Mouse (Mus musculus) liver, embryonic 14.5 days (tissue): Measurements from ENCODE around the gene Slc2a1. TPM values are rescaled to one million over a fixed set of nuclear protein-coding genes. Genes with fewer than 3 reads are reported as not detected.

Experiments
- ATAC-seq: fragments of 200-750 bp; cut with Nextera tagmentation; 2 replicates; pipeline ENCODE4 v1.8.0; 2017; ENCODE audit warnings: moderate number of reproducible peaks, mild to moderate bottlenecking, moderate library complexity; ENCODE audit not compliant: insufficient read depth
- DNase-seq, 3 experiments: peaks; one replicate each; pipeline ENCODE4 v3.0.0-alpha.2; 2012 to 2013; ENCODE audit warnings: low read depth in 3 of 3, low spot score in 3 of 3
- H3K27ac ChIP-seq: fragments of 300-500 bp; sonication (generic); 2 replicates; pipeline ENCODE4 v1.5.1; 2014; ENCODE audit warnings: moderate library complexity, mild to moderate bottlenecking, control low read depth, inconsistent platforms
- H3K27me3 ChIP-seq: fragments of 300-500 bp; sonication (generic); 2 replicates; pipeline ENCODE4 v1.6.1; 2014; ENCODE audit warnings: mild to moderate bottlenecking, low read length, moderate library complexity; ENCODE audit not compliant: control insufficient read depth, insufficient read depth
- H3K36me3 ChIP-seq: fragments of 300-500 bp; sonication (generic); replicated peaks from 2 replicates; pipeline ENCODE4 v1.6.1; 2014; ENCODE audit warnings: low read depth; ENCODE audit not compliant: control insufficient read depth, insufficient read depth
- H3K4me1 ChIP-seq, 2 experiments: fragments of 200-500 bp in 1 of 2; fragments of 300-500 bp in 1 of 2; sonication (generic) in 1 of 2; replicated peaks; 2 replicates each; pipeline ENCODE4 v1.6.1; 2012 to 2014; ENCODE audit warnings: antibody characterized with exemption in 1 of 2, inconsistent platforms in 1 of 2, low read length in 1 of 2; ENCODE audit not compliant: control insufficient read depth in 2 of 2, insufficient read depth in 2 of 2
- H3K4me2 ChIP-seq: fragments of 300-500 bp; sonication (generic); 2 replicates; pipeline ENCODE4 v1.6.1; 2014; ENCODE audit warnings: low read depth, mild to moderate bottlenecking, control low read depth, moderate library complexity
- H3K4me3 ChIP-seq, 2 experiments: fragments of 200-500 bp in 1 of 2; fragments of 300-500 bp in 1 of 2; sonication (generic) in 1 of 2; 2 replicates each; pipeline ENCODE4 v1.5.1; 2012 to 2014; ENCODE audit warnings: low read depth in 2 of 2, low read length in 2 of 2, mild to moderate bottlenecking in 2 of 2, control low read depth in 1 of 2, inconsistent platforms in 1 of 2, moderate library complexity in 1 of 2; ENCODE audit not compliant: insufficient read depth in 1 of 2
- H3K9ac ChIP-seq: fragments of 300-500 bp; sonication (generic); replicated peaks from 2 replicates; pipeline ENCODE4 v1.6.1; 2014; ENCODE audit warnings: mild to moderate bottlenecking, control low read depth, moderate library complexity
- H3K9me3 ChIP-seq: fragments of 300-500 bp; sonication (generic); 2 replicates; pipeline ENCODE4 v1.6.1; 2016; ENCODE audit warnings: low read length, mixed read lengths; ENCODE audit not compliant: control insufficient read depth
- CTCF ChIP-seq: IDR thresholded peaks from 2 replicates; pipeline ENCODE4 v1.5.1; 2016; ENCODE audit warnings: antibody characterized with exemption, low read depth, control low read depth
- EP300 ChIP-seq: IDR thresholded peaks from 2 replicates; pipeline ENCODE4 v1.6.1; 2016; ENCODE audit warnings: antibody characterized with exemption, low read depth
- WGBS: fragments of 180-500 bp; shearing (Covaris S2); extraction: QIAGEN DNeasy Blood & Tissue Kit; methylation state at CpG from one replicate; pipeline ENCODE4 v1.1.7; 2014; ENCODE audit not compliant: insufficient replicate concordance; 5-methylcytosine and 5-hydroxymethylcytosine counted together
- polyA plus RNA-seq, 2 experiments: library from polyadenylated mRNA; depleted of rRNA in 1 of 2; stranded (reverse) in 1 of 2; unstranded in 1 of 2; fragments of >200 nt; fragmentation: Nextera tagmentation in 1 of 2; extraction: Ambion mirVana in 1 of 2; gene quantifications; 2 replicates each; pipeline versions ENCODE4 v1.2.1 to v1.2.3; 2012 to 2014

The Slc2a1 gene
- polyA plus RNA-seq, 2 experiments: 173 to 259 TPM

DNA sequence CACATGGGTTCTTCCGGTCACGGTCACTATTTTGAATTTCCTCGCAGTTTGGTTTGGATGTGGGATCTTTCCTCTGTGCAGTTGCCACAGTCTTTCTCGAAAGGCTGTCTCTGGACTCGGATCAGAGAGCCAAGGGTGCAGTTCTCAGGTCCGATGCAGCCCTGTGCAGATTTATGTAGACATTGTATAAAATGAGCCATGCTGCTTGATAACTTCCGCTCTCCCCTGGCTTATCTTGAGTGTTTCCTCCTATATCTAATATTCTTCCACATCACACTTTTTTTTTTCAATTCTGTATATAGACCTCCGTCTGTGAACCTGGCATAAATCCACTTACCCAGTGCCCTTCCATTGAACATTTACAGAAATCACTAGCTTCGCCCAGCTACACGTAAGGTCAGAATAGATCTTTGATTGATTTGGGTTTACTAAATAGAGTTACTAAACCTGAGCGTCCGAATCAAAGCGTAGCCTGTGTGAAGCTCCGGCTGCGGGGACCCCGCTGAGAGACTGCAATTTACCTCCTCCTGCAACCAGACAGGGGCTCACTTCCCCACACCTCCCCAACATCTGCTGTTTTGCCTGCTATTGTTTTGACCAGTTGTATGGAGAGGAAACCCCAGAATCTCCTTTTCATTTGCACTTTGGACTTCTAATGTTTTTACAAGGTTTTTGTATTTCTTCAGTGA lies 37.4 kb upstream of the Slc2a1 start:
- DNase-seq (no peak), ATAC-seq (no peak)
- H3K4me1 ChIP-seq: peaks cover 6 to 18% of the 10 kb centered on the region in 2 experiments; a peak in 3 of 4 replicates
- no peak overlapping the region for H3K4me2 ChIP-seq
- H3K27ac ChIP-seq: no peak overlapping the region
- 50% methylated on average over 16 of the region's 16 CpGs for WGBS
- peaks cover 35% of the 10 kb centered on the region for H3K27me3 ChIP-seq
- no peak for TF ChIP-seq CTCF
- no peak for TF ChIP-seq EP300
- H3K9ac ChIP-seq: no peak overlapping the region
- H3K9me3 ChIP-seq: no peaks in the 10 kb centered on the region
- no peaks in the 10 kb centered on the region for H3K36me3 ChIP-seq
- H3K4me3 ChIP-seq: no peak overlapping the region

- no peak overlapping the region for H3K27ac ChIP-seq
Measured at GRCm38 (mm10) chr4:119071648-119072362, 36.7 kb upstream of the Slc2a1 start.

DNA sequence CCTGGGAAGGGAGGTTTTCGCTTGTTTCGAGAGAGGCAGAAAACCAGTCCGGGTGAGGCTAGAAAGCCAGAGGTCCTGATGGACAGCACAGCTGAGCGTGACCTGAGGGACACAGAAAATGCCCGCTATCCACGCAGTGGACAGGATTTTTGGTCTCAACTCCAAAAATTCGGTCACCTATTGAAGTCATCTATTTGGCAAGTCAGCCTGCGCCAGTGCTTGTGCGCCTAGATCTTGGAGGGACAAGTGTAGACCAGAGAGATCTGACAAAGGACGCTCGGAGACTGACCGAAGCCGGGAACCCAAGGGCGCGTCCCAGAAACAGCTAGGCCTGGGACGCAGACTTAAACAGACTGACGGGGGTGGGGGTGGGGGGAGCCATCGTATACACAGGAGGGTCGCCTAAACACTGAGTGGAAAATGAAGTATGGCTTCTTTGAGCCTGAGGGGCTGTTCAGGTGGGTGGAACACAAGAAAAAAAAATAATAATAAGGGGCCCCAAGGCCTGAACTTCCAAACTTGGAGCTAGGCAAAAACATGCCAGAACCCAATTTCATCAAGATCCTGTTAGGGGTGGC lies 36.1 kb upstream of the Slc2a1 start:
- H3K4me1 ChIP-seq: peaks cover 17 to 31% of the 10 kb centered on the region in 2 experiments
- TF ChIP-seq CTCF (no peak), EP300 (no peak)
- no peak overlapping the region for H3K4me3 ChIP-seq
- no peak overlapping the region for H3K4me2 ChIP-seq
- DNase-seq: no peak
- no peak for ATAC-seq
- no peaks in the 10 kb centered on the region for H3K9me3 ChIP-seq
- no peaks in the 10 kb centered on the region for H3K36me3 ChIP-seq
- no peak overlapping the region for H3K9ac ChIP-seq
- 67% methylated on average over 19 of the region's 19 CpGs for WGBS
- H3K27me3 ChIP-seq: peaks cover 35% of the 10 kb centered on the region
- no peak overlapping the region for H3K27ac ChIP-seq

More at GRCm38 (mm10) chr4:119071648-119072362, 36.7 kb upstream of the Slc2a1 start:
- no peak for DNase-seq
- H3K9me3 ChIP-seq: no peaks in the 10 kb centered on the region
- peaks cover 35% of the 10 kb centered on the region for H3K27me3 ChIP-seq
- H3K36me3 ChIP-seq: no peaks in the 10 kb centered on the region
- H3K9ac ChIP-seq: no peak overlapping the region
- 38% methylated on average over 19 of the region's 19 CpGs for WGBS
- ATAC-seq: no peak
- peaks cover 13 to 25% of the 10 kb centered on the region in 2 experiments for H3K4me1 ChIP-seq
- no peak overlapping the region for H3K4me3 ChIP-seq
- no peak for TF ChIP-seq CTCF
- no peak for TF ChIP-seq EP300
- no peak overlapping the region for H3K4me2 ChIP-seq

GRCm38 (mm10) chr4:119072941-119073451 lies 35.5 kb upstream of the Slc2a1 start:
- H3K9ac ChIP-seq: no peak overlapping the region
- H3K27ac ChIP-seq: no peak overlapping the region
- no peaks in the 10 kb centered on the region for H3K36me3 ChIP-seq
- no peaks in the 10 kb centered on the region for H3K9me3 ChIP-seq
- no peak for TF ChIP-seq EP300
- no peak for TF ChIP-seq CTCF
- H3K4me1 ChIP-seq: peaks cover 23 to 37% of the 10 kb centered on the region in 2 experiments
- 55% methylated on average over 28 of the region's 28 CpGs for WGBS
- no peak for DNase-seq
- no peak for ATAC-seq
- no peak overlapping the region for H3K4me3 ChIP-seq
- peaks cover 35% of the 10 kb centered on the region for H3K27me3 ChIP-seq
- no peak overlapping the region for H3K4me2 ChIP-seq

DNA sequence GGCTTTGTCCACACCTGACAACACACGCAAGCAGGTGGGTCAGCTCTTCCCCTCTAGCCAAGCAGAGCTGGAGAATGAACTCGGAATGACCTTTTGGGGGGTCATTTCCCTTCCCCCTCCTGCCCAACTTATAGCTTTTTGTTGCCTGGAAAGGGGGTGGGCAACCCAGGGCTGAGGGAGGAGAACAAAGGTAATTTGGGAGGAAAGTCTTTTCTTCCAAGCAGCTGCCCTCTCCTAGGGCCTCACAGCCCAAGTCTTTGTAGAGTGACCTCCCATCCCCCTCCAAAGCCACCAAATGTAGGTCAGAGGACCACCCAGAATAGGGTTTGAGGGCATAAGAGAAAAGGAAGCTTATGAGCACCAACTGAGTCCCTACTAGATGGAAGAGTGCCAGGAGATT lies 34.9 kb upstream of the Slc2a1 start:
- Histone ChIP-seq H3K27ac (no peak overlapping the region), H3K36me3 (no peaks in the 10 kb centered on the region), H3K4me1 (peaks cover 29 to 39% of the 10 kb centered on the region in 2 experiments), H3K4me2 (no peak overlapping the region), H3K4me3 (no peak overlapping the region), H3K27me3 (peaks cover 35% of the 10 kb centered on the region), H3K9me3 (no peaks in the 10 kb centered on the region), H3K9ac (no peak overlapping the region)
- DNase-seq (no peak), ATAC-seq (no peak)
- TF ChIP-seq EP300 (no peak), CTCF (no peak)
- 78% methylated on average over 2 of the region's 2 CpGs for WGBS
